Mouse (Mus musculus): ENCODE data around the gene Fuca2.

Fuca2 gene

DNA sequence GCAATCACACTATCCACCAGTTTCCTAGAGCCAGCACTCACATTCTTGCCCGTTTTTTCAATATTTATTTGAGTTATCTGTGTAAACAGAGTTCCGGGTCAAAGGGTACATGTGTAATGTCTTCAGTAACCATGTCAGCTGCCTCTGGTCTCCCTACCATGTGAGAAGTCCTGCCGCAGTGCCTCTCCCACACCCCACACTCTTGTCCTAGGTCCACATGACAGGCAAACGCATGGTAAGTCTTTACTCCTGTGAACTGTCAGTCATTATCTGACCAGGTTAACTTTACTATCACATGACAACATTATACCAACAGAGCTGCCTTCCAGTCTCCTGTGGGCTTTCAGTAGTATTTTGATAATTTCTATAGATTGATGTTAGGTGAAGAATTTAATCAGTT, 28.8 kb downstream of the Fuca2 start:
- no peak for DNase-seq (ENCODE audit: low read depth, low spot score)

DNA sequence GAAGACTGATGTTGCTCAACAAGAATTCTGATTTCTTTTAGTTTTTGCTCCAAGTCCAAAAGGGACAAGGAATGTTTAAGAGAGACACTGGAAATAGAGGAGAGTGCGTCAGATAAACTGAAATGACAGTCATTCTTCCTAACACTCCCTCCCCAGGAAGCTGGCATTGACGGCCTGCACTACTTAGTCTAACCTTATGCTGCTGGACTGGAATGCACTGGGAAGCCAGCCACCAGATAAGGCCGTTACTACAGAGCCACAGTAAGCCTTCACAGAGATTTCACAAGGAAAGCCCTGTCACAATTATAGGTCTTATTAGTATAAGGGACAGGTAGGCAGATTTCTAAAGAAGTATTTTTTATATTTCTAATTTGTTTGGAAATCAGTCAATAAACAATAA, 35.4 kb downstream of the Fuca2 start:
- no peak for DNase-seq (ENCODE audit: low read depth, low spot score)

DNA sequence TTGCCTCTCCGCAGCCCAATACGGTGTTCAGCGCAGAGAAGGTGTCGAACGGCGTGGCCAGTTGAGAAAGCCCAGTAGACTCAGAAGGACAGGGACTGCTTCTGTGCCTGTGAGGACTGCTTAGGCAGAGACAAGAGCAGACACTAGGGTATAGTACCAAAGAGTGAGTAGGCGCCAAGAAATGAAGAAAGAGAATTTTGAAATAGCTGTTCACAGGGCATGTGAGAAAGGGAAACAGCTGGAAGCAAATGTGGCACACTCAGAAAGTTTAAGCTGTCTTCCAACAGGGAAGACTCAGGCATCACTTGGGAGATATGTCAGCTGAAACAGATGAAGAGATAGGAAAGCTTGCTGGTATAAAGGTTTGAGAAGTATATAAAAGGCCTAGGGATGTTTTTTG, 37.4 kb downstream of the Fuca2 start:
- DNase-seq (ENCODE audit: low read depth, low spot score), result no peak

DNA sequence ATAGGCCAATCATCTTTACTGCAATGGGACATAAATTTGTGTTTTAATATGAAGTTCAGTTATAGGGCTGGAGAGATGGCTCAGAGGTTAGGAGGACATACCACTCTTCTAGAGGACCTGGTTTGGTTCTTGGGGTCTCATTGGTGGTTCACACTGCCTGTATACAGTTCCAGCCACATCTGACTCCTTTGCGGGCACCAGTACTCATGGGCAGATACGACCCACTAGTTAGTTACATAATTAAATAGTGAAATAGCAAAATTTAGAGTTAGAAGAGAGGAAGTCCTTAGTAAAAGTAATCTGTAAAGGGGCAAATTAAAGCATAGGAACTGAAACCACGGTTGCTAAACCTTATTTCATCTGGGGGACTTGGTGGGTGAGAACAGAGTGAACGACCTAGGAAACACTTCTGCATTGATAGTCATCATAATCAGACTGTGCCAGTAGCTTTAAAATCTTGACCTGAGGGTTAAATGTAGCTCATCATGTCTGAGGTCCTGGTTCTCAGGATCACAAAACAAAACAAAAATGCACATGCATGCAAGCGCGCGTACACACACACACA, 40.5 kb downstream of the Fuca2 start:
- DNase-seq (ENCODE audit: low read depth, low spot score), result no peak

DNA sequence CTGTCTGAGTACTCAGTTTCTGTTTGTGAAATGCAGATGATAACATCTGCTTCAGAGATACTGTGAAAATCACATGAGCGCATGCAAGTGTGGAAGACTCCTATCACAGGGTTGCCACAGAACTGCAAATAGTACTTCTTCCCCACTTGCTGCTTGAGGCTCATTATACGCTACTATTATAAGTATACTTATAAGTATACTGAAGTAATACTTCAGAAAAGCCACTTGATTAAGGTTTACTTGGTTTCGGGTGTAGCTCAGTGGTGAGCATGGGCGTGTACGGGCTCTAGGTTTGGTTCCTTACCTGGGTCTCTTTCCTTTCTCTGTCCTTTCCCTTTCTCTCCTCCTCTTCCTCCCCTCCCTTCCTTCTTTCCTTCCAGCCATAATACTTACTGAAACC, 42.4 kb downstream of the Fuca2 start:
- no peak for DNase-seq (ENCODE audit: low read depth, low spot score)

DNA sequence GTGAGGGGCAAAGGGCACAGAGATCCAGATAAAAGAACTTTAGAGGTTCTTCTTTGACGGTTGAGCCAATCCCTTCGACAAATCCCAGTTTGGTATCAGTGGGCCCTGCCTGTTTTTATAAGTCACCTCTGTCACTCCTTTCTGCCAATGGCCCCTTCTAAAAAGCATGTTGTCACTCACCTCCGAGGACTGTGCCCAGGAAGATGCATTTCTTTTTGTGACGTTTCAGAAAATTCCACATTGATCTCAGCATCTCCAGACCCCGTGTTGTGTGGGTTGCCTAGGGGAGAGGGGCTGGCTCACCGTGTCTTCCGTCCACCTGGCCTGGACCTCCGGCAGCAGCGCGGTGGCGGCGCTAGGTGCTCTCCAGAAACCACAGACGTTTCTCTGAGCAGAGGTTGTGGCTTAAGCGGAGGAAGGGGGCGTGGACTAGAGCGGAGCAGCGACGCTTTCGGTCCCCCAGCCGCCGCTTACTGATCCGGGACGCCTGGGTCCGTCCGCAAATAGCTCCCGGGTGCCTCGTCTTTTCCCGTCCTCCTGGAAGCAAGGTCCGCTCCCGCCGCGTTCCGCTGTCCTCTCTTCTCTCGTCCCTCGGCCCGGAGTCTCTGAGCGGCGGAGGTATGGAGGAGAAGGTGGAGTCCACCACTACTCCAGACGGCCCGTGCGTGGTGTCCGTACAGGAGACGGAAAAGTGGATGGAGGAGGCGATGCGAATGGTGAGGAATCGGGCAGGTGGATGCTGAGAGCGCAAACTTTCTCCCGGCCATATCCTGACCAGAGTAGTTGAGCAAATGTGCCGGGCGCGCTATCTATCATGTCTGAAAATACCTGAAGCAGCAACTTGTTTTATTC, 53.5 kb downstream of the Fuca2 start, which contains the start of the genes Adat2 and Pex3:
Gene Adat2, plus strand, starts transcription at position 249 of the 852 bp plus-strand sequence.
Gene Pex3, minus strand, starts transcription at position 497 of the 852 bp plus-strand sequence.
- peak; percentile 85 for DNase-seq (ENCODE audit: low read depth, low spot score)

DNA sequence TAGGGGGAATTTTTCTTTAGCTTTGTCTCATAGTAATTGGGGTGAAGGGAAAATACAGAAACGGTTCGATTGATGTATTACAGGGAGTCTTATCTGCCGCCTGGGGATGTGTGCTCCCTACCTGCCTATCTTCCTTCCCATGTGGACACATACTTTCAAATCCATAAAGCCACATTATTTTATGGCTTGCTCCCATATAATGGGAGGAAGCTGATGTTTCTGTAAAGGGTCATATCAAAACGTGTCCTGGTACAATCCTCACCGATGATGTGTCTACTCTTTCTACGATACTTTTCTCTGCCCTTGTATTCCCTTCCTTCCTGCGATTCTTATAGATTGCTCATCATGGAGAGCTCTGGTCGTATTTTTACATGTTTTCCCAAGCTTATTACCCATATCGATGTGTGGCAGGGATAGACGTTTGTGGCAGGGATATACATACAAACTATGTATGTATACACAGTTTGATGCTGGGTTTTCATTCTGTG, 54.2 kb downstream of the Fuca2 start:
- no peak for DNase-seq (ENCODE audit: low read depth, low spot score)

DNA sequence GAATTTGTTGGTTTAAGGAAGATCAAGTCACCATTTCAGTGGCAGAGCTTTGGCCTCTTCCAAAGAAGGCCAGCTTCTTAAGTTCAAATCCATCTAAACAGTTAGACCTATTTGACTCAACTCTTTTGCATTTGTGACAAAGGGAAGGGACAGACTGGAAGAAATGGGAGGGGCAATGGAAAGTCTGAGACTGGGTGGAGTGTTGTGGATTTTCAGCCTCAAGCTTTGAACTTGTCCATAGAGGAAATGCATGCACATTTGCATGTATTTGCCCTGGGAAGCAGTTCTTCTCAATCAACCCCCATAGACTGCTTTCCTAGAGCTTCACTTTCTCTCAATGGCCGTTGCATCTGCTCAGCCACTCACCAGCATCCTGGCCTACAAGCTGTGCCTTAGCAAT, 55.0 kb downstream of the Fuca2 start:
- no peak for DNase-seq (ENCODE audit: low read depth, low spot score)

DNA sequence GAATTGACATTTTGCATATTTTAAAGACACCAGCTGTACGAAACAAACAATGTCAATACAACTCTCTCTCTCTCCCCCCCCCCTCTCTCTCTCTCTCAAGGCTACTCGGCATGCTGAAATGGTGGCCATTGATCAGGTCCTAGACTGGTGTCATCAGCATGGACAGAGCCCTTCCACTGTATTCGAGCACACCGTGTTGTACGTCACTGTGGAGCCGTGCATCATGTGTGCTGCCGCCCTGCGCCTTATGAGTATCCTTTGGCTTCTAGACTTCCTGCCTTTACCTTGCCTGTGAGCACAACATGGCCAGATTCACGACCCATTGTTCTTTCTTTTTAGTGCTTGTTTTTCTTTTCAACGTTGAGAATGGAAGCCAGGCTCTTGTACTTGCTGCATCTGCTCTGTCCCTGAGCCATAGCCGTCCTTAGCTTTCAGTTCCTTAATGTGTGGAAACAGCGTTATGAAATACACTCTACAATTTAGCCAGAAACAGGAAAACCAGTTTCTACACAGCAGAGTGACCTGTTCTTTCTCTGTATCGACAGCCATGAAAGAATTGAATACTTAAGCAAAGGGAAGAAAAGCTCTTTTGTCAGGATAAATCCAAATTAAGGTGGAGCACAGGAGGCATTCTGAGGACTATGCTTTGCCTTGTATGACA, 60.8 kb downstream of the Fuca2 start:
- DNase-seq (ENCODE audit: low read depth, low spot score), result no peak

DNA sequence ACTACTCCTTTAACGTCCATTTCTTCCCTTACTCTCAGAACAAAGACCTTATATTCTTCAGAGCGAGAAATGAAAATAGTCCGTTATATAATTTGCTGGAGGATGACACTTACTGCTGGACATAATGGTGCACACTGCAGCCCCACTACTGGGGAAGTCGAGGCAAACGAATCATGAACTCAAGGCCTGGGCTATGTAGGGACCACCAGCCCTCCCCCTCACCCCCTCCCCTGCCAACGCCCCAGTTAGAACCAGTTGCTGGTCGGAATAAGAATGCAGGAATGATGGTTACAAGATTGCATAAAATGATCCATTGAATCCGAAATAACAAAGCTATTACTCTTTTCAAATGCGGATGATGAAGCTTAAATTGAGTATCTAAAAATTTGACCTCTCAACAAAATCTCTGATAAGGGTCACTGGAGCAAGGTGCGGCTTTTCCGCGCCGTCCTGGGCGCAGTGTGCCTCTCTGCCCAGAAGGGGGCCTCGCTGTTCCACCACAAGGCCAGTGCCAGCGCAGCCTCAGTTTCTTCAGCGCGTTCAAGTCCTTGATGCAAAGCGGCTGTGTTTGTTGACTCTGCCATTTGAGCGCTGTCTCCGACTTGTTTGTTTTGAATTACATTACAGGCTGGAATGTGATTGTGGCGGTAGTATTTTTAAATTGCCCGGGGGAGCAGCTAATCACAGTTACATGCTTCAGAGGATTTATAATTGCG, 65.2 kb downstream of the Fuca2 start:
- DNase-seq (ENCODE audit: low read depth, low spot score), result peak; percentile 45

DNA sequence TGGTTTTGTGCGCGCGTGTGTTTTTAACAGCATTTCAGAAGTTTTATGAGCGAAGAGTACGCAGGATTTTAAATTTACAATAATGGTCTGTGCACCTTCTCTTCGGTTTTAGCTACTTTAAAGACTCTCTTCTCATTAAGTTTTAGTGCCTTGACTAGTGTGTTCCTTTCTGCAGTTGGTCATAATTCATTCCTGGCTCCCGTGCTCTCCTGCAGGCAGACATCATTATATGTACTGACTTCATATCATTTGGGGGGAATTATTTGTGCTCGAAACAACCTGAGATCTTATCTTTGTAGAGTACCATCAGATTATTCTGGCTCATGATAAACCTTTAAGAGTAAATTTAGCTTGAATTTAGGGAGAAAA, 65.7 kb downstream of the Fuca2 start:
- DNase-seq (ENCODE audit: low read depth, low spot score), result no peak

DNA sequence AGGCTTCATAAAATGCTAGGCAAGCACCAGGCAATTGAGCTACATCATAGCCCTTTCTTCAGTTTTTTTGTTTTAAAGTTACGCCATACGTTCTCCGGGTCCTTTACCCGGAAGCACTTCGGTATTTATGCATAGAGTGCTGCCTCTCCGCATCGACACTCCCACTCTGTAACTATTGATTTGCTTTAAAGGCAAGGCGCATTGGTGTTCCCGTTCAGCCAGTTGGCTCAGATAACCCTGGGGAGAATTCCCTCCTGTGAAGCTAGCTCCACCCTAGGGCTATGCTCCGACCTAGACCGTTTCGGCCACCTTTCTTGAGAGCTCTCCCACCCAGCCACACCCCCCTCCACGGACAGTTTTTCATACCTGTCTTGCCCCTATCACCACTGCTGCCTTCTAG, 67.1 kb downstream of the Fuca2 start:
- no peak for DNase-seq (ENCODE audit: low read depth, low spot score)
